Mouse (Mus musculus): ENCODE measurements around the gene Hils1. TPM values are rescaled to one million over a fixed set of nuclear protein-coding genes. Genes with fewer than 3 reads are reported as not detected.

The Hils1 gene
- polyA plus RNA-seq, 1 experiment from 2014 or later: not detected

Other genes with a start within 250 kb of the Hils1 start
- gene Cdc34b, start 225.8 kb upstream of the Hils1 start, polyA plus RNA-seq (2015; fragmentation: Nextera tagmentation; extraction: Ambion mirVana): not detected in 2 replicates
- not detected in 2 replicates for gene Tmem92, start 184.9 kb upstream of the Hils1 start, polyA plus RNA-seq (2015; fragmentation: Nextera tagmentation; extraction: Ambion mirVana)
- gene Col1a1, start 31.4 kb upstream of the Hils1 start, polyA plus RNA-seq (2015; fragmentation: Nextera tagmentation; extraction: Ambion mirVana): 65.0 and 89.1 TPM in 2 replicates
- gene Sgca, start 8.7 kb downstream of the Hils1 start, polyA plus RNA-seq (2015; fragmentation: Nextera tagmentation; extraction: Ambion mirVana): 0.86 and 0.96 TPM in 2 replicates
- gene Ppp1r9b, start 23.4 kb downstream of the Hils1 start, polyA plus RNA-seq (2015; fragmentation: Nextera tagmentation; extraction: Ambion mirVana): 7.1 and 7.6 TPM in 2 replicates
- 27.2 and 34.7 TPM in 2 replicates for gene Samd14, start 42.3 kb downstream of the Hils1 start, polyA plus RNA-seq (2015; fragmentation: Nextera tagmentation; extraction: Ambion mirVana)
- gene Pdk2, start 73.8 kb downstream of the Hils1 start, polyA plus RNA-seq (2015; fragmentation: Nextera tagmentation; extraction: Ambion mirVana): 10.7 and 13.9 TPM in 2 replicates
- gene Itga3, start 109.2 kb downstream of the Hils1 start, polyA plus RNA-seq (2015; fragmentation: Nextera tagmentation; extraction: Ambion mirVana): 1.7 and 2.2 TPM in 2 replicates
- gene Dlx3, start 152.5 kb downstream of the Hils1 start, polyA plus RNA-seq (2015; fragmentation: Nextera tagmentation; extraction: Ambion mirVana): not detected in 2 replicates
- 0.07 and 0.13 TPM in 2 replicates for gene Dlx4, start 178.7 kb downstream of the Hils1 start, polyA plus RNA-seq (2015; fragmentation: Nextera tagmentation; extraction: Ambion mirVana)